Mouse (Mus musculus): ENCODE measurements around the gene Spatc1l. TPM values are rescaled to one million over a fixed set of nuclear protein-coding genes. Genes with fewer than 3 reads are reported as not detected.

Gene Spatc1l
- total and polyA plus RNA-seq, 2 experiments: 0.13 TPM; not detected in 1

DNA sequence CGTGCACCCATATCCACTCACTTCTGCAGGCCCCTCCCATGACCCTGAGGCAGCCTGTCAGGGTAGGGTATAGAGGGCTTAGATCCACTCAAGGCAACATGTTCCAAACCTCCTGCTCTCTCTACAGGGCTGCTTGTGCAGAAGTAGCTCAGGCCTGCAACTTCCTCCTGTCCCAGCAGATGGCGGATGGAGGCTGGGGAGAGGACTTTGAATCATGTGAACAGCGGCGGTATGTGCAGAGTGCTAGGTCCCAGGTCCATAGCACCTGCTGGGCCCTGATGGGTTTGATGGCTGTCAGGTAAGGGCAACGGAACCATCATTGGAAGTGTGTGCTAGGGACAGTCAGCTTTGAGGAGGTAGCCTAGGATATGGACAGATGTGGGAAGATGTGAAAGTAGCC lies 11.6 kb upstream of the Spatc1l start:
- 89% methylated on average over 5 of the region's 5 CpGs for WGBS
- peaks cover 31% of the 10 kb centered on the region for H3K36me3 ChIP-seq (ENCODE audit: control insufficient read depth, insufficient read depth, low read length)
- peak; percentile 19 for DNase-seq (ENCODE audit: extremely low read depth, low read depth, low spot score)

DNA sequence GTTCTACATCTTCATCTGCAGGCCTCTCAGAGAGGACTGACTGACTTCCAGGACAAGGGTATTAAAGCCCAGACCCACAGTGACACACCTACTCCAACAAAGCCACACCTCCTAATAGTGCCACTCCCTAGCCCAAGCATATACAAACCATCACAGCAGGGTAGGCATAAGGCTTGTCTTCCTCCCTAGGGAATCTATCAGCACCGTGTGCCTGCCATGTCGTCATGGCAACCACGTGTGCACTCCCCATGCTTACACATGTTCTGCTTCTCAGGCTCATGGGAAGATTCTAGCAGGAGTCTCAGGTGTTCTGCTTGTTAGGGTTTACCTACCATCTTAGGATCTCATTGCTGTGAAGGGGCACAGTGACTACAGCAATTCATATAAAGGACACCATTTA lies 10.5 kb upstream of the Spatc1l start:
- DNase-seq (ENCODE audit: extremely low read depth, low read depth, low spot score): no peak
- H3K4me3 ChIP-seq (ENCODE audit: insufficient read depth, low read depth, low read length): no peak overlapping the region
- 84% methylated on average over 3 of the region's 3 CpGs for WGBS
- no peaks in the 10 kb centered on the region for H3K79me2 ChIP-seq (ENCODE audit: control insufficient read depth, insufficient read depth, low read length)
- no peaks in the 10 kb centered on the region for H3K4me1 ChIP-seq (ENCODE audit: control insufficient read depth, insufficient read depth, low read length)
- no peak overlapping the region for H3K9ac ChIP-seq (ENCODE audit: low read depth, low read length)
- no peak overlapping the region for H3K27ac ChIP-seq (replicated peaks; ENCODE audit: insufficient read depth, low read depth, low read length)
- H3K27me3 ChIP-seq (ENCODE audit: control insufficient read depth, insufficient read depth, low read length): no peaks in the 10 kb centered on the region
- TF ChIP-seq POLR2A (IDR thresholded peaks at IDR 0.05; ENCODE audit: extremely low read depth, insufficient read depth, low read length) (no peak), CTCF (IDR thresholded peaks at IDR 0.05; ENCODE audit: low read depth, low read length) (no peak)
- H3K36me3 ChIP-seq (ENCODE audit: control insufficient read depth, insufficient read depth, low read length): peaks cover 31% of the 10 kb centered on the region

More for the DNA sequence above, 11.6 kb upstream of the Spatc1l start:
- no peaks in the 10 kb centered on the region for H3K27me3 ChIP-seq (ENCODE audit: control insufficient read depth, insufficient read depth, low read length)
- no peaks in the 10 kb centered on the region for H3K4me1 ChIP-seq (ENCODE audit: control insufficient read depth, insufficient read depth, low read length)
- no peaks in the 10 kb centered on the region for H3K79me2 ChIP-seq (ENCODE audit: control insufficient read depth, insufficient read depth, low read length)
- H3K4me3 ChIP-seq (ENCODE audit: insufficient read depth, low read depth, low read length): no peak overlapping the region
- no peak for TF ChIP-seq POLR2A (IDR thresholded peaks at IDR 0.05; ENCODE audit: extremely low read depth, insufficient read depth, low read length)
- peak; percentile 69 for TF ChIP-seq CTCF (IDR thresholded peaks at IDR 0.05; ENCODE audit: low read depth, low read length)
- H3K9ac ChIP-seq (ENCODE audit: low read depth, low read length): no peak overlapping the region
- no peak overlapping the region for H3K27ac ChIP-seq (replicated peaks; ENCODE audit: insufficient read depth, low read depth, low read length)

DNA sequence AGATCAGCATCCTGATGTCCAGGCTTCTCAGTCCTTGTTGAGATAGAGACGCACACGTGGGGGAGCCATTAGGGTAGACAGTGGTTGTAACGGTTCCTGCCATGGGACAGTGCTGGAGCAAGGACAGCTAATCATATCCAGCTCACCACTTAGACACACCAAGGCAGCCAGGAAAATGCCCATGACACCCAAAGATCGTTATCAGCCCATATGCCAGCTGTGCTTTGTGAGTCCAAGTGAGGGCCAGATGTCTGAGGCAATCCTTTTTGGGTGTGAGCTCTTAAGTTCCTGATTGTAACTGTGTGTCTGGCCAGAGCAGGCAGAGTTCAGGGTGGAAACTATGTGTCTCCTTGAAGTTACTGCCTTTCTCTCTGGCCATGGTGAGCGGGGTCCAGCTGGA lies 8.0 kb upstream of the Spatc1l start:
- TF ChIP-seq POLR2A (IDR thresholded peaks at IDR 0.05; ENCODE audit: extremely low read depth, insufficient read depth, low read length) (no peak), CTCF (IDR thresholded peaks at IDR 0.05; ENCODE audit: low read depth, low read length) (no peak)
- H3K9ac ChIP-seq (ENCODE audit: low read depth, low read length): no peak overlapping the region
- H3K36me3 ChIP-seq (ENCODE audit: control insufficient read depth, insufficient read depth, low read length): peaks cover 16% of the 10 kb centered on the region
- H3K4me3 ChIP-seq (ENCODE audit: insufficient read depth, low read depth, low read length): no peak overlapping the region
- no peaks in the 10 kb centered on the region for H3K4me1 ChIP-seq (ENCODE audit: control insufficient read depth, insufficient read depth, low read length)
- H3K27me3 ChIP-seq (ENCODE audit: control insufficient read depth, insufficient read depth, low read length): no peaks in the 10 kb centered on the region
- DNase-seq (ENCODE audit: extremely low read depth, low read depth, low spot score): no peak
- 90% methylated on average over 5 of the region's 5 CpGs for WGBS
- H3K27ac ChIP-seq (replicated peaks; ENCODE audit: insufficient read depth, low read depth, low read length): no peak overlapping the region
- H3K79me2 ChIP-seq (ENCODE audit: control insufficient read depth, insufficient read depth, low read length): no peaks in the 10 kb centered on the region

DNA sequence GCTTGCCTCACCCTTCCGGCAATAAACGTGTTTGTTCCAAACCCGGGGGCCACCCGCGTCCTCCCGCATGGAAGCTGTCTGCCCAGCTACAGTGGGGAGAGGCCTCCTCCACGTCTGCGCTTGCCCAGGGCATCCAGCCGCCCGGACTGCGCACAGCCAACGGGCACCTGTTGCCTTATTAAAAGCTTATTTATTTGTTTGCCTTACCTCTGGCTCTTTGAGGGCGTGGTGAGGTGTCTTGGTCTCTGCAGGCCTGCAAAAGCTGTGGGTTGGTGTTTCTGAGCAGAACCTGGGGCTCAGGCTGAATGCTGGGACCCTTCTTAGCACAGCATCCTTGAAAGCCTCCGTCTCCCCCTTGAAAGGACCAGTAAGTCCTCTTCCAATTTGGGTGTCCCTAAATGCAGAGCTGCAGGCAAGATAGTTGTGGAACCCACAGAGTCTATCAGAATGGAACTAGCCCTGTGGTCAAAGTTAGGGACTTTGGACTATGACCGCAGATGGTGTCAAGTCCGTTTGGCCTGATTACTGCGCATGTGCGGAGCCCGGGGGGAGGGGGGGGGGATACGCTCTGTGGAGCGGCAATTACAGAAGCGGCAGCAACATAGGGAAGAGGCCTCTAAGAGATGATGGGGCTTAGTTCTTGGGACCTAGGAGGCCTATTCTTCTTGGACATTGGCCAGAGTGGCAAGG lies 8.1 kb downstream of the Spatc1l start:
- Histone ChIP-seq H3K79me2 (ENCODE audit: control insufficient read depth, insufficient read depth, low read length) (no peaks in the 10 kb centered on the region), H3K27me3 (ENCODE audit: control insufficient read depth, insufficient read depth, low read length) (no peaks in the 10 kb centered on the region), H3K4me3 (ENCODE audit: insufficient read depth, low read depth, low read length) (peak overlapping the region; percentile 63), H3K36me3 (ENCODE audit: control insufficient read depth, insufficient read depth, low read length) (peaks cover 2% of the 10 kb centered on the region; the same call in 1 of the 2 replicates), H3K4me1 (ENCODE audit: control insufficient read depth, insufficient read depth, low read length) (peaks cover 23% of the 10 kb centered on the region), H3K27ac (replicated peaks; ENCODE audit: insufficient read depth, low read depth, low read length) (peak overlapping the region; percentile 77), H3K9ac (ENCODE audit: low read depth, low read length) (peak overlapping the region; percentile 72)
- peak; percentile 94 for DNase-seq (ENCODE audit: extremely low read depth, low read depth, low spot score)
- 34% methylated on average over 22 of the region's 22 CpGs for WGBS
- TF ChIP-seq POLR2A (IDR thresholded peaks at IDR 0.05; ENCODE audit: extremely low read depth, insufficient read depth, low read length) (0 out of 2 replicates have a peak, but pooled peaks have one; percentile 36), CTCF (IDR thresholded peaks at IDR 0.05; ENCODE audit: low read depth, low read length) (no peak)

- Histone ChIP-seq H3K36me3 (ENCODE audit: control insufficient read depth, insufficient read depth, low read length) (peaks cover 2% of the 10 kb centered on the region; the same call in 1 of the 2 replicates), H3K79me2 (ENCODE audit: control insufficient read depth, insufficient read depth, low read length) (no peaks in the 10 kb centered on the region), H3K4me1 (ENCODE audit: control insufficient read depth, insufficient read depth, low read length) (peaks cover 24% of the 10 kb centered on the region), H3K27ac (replicated peaks; ENCODE audit: insufficient read depth, low read depth, low read length) (peak overlapping the region; percentile 77), H3K27me3 (ENCODE audit: control insufficient read depth, insufficient read depth, low read length) (no peaks in the 10 kb centered on the region), H3K9ac (ENCODE audit: low read depth, low read length) (no peak overlapping the region), H3K4me3 (ENCODE audit: insufficient read depth, low read depth, low read length) (no peak overlapping the region)
- 86% methylated on average over 2 of the region's 2 CpGs for WGBS
- no peak for TF ChIP-seq CTCF (IDR thresholded peaks at IDR 0.05; ENCODE audit: low read depth, low read length)
- no peak for TF ChIP-seq POLR2A (IDR thresholded peaks at IDR 0.05; ENCODE audit: extremely low read depth, insufficient read depth, low read length)
- DNase-seq (ENCODE audit: extremely low read depth, low read depth, low spot score): no peak
Measured at GRCm38 (mm10) chr10:76571070-76571469, 9.0 kb downstream of the Spatc1l start.

DNA sequence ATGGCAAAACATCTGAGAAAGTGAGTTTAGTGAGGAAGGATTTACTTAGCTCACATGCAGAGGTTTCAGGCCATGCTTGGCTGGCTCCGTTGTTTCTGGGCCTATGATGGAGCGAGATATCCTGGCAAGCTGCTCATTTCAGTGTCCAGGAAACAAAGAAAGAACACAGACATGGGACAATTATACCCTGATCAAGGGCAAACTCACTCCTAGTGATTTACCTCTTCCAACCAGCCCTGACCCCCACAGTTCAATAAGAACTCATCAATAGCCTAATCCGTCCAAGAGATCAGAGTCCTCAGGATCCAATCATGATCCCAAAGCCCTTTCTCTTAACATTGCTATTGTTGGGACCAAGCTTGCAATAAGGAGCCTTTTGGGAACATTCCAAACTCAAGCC lies 10.1 kb downstream of the Spatc1l start:
- 18% methylated on average over 3 of the region's 3 CpGs for WGBS
- peak overlapping the region; percentile 45 for H3K27ac ChIP-seq (replicated peaks; ENCODE audit: insufficient read depth, low read depth, low read length)

More for the DNA sequence above, 10.1 kb downstream of the Spatc1l start:
- Histone ChIP-seq H3K4me1 (ENCODE audit: control insufficient read depth, insufficient read depth, low read length) (peaks cover 24% of the 10 kb centered on the region), H3K79me2 (ENCODE audit: control insufficient read depth, insufficient read depth, low read length) (no peaks in the 10 kb centered on the region), H3K36me3 (ENCODE audit: control insufficient read depth, insufficient read depth, low read length) (peaks cover 2% of the 10 kb centered on the region; the same call in 1 of the 2 replicates), H3K27me3 (ENCODE audit: control insufficient read depth, insufficient read depth, low read length) (no peaks in the 10 kb centered on the region), H3K9ac (ENCODE audit: low read depth, low read length) (no peak overlapping the region), H3K4me3 (ENCODE audit: insufficient read depth, low read depth, low read length) (no peak overlapping the region)
- DNase-seq (ENCODE audit: extremely low read depth, low read depth, low spot score): peak; percentile 92
- TF ChIP-seq CTCF (IDR thresholded peaks at IDR 0.05; ENCODE audit: low read depth, low read length) (no peak), POLR2A (IDR thresholded peaks at IDR 0.05; ENCODE audit: extremely low read depth, insufficient read depth, low read length) (no peak)

All from liver, adult 2 months (tissue).